Mouse (Mus musculus) c-Kit-positive CD71-negative TER-119-negative erythroid progenitor cells, embryonic 14.5 days (primary cell): ENCODE data around the gene Olfr792.

ENCODE experiments used
- DNase-seq: peaks from one replicate; pipeline ENCODE4 v3.0.0-alpha.2; 2013; ENCODE audit warnings: low read depth

Gene Olfr792

DNA sequence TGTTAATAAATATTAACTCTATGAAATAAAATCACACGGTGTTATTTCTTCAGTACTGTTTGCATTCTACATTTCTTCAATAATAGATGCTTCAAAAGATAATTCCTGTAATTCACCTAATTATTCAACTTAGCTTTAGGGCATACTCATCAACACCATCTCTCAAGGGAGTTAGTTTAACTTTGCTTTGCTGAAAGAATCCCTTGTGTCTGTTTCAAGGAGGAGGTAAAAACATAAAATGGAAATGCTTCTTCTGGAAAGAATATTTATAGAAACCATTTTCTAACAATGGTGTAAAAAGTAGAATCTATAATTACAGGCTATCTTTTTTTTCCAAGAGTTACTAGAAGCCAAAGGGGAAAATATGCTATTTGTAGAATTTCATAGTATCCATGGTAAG is at the start of gene Olfr792:
TSS of gene Olfr792 (plus strand) at position 301 of the 400 bp plus-strand sequence.
- no peak for DNase-seq

- no peak for DNase-seq
Measured at GRCm38 (mm10) chr10:129490101-129490500, 48.9 kb upstream of the Olfr792 start.

DNA sequence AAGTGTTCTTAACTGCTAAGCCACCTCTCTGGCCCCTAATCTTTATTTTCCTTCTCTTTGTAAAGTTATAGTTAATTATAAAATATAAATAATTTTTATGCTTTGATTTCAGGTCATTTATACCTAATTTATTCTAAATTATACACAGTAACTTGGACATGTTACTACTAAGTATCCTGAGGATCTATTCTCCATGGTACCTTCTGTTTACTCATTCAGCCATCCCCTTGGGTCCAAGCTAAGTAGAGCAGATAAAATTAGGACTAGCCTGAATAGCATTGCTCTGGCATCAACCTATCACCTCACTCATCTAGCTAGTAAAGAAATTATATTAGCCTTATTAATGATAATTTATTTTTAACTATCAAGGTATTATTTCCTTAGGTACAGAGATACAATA is 40.8 kb upstream of the Olfr792 start, which contains the start of gene Olfr790:
TSS of gene Olfr790 (plus strand) at position 301 of the 400 bp plus-strand sequence.
- DNase-seq = no peak

GRCm38 (mm10) chr10:129521492-129521891 is 17.5 kb upstream of the Olfr792 start, which contains the start of gene Olfr791:
Gene Olfr791, plus strand, starts transcription at chr10:129521792.
- DNase-seq = no peak

DNA sequence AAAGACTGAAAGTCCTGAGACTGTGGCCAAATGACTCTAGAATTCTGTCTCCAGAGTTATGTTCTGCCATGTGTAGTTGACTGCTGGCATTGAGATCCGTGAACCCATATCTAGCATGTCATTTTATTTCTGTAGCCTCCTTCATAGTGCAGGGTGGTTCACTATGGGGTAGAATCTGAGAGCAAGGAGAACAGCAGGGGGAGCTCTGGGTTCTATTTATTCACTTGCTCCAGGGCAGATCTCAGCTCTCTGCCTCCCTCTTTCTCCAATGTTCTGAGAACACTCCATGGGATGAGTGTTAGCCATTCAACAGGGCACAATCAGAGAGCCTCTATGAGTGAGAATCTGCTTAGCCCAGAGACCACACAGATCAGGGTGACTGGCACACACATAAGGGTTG is 10.4 kb downstream of the Olfr792 start:
- DNase-seq = no peak

DNA sequence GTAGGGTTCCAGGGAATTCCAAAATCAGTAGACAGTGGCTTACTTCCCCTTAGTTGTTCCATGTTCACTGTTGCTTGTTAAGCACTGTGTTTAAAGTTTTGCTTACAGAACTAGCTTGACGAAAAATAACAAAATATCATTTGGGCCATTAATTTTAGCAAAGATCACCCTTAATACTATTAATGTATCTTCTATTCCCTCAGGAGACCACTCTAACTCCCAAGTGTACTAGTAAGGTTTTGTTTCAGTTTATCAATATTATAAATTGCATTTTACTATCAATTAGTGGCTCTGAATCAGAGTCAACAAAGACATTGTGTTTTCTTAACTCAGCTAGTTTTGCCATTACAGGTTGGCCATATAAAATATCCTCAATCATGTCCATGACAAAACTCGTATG is 28.4 kb downstream of the Olfr792 start, which contains the start of gene Olfr794:
TSS of gene Olfr794 (plus strand) at position 301 of the 400 bp plus-strand sequence.
- no peak for DNase-seq

DNA sequence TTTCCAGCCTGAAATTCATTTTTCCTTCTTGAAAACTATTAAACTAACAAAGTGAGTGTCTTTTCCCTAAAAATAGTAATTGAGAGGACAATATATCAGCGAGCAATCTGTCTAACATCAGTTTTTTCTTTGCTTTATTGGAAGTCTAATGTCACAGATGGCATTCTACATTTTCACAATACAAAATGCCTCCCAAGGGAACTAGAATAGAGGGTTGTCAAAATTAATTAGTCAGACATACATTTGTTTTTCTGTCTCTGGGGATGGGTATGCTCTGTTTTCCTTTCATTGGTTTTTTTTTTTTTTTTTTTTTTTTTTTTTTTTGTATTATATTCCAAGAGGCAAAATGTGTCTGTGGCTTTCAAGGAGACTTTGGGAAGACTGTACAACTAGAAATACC is 38.1 kb downstream of the Olfr792 start:
- DNase-seq = no peak
